Mouse (Mus musculus) kidney, postnatal 14 days (tissue): ENCODE results near the gene Ube2e1.
"Not testable (repeated sequence)": the region's sequence is repeated elsewhere in the genome, so short reads cannot be mapped to it uniquely, and the experiment has no call there.

Source experiments
- DNase-seq: peaks from one replicate; pipeline ENCODE4 v3.0.0; 2022; ENCODE audit warnings: mixed read lengths

Gene Ube2e1

GRCm38 (mm10) chr14:18240132-18240531 lies 91.5 kb downstream of the Ube2e1 start:
- DNase-seq = no peak

GRCm38 (mm10) chr14:18238750-18239731 lies 92.6 kb downstream of the Ube2e1 start, which contains the start of gene Nr1d2:
TSS of gene Nr1d2 (minus strand) at chr14:18239127.
- peak; percentile 99 for DNase-seq

- peak; percentile 99 for DNase-seq
Observed at GRCm38 (mm10) chr14:18238131-18238749, 93.4 kb downstream of the Ube2e1 start.

- DNase-seq = no peak
Observed at GRCm38 (mm10) chr14:18237381-18237780, 94.3 kb downstream of the Ube2e1 start.

DNA sequence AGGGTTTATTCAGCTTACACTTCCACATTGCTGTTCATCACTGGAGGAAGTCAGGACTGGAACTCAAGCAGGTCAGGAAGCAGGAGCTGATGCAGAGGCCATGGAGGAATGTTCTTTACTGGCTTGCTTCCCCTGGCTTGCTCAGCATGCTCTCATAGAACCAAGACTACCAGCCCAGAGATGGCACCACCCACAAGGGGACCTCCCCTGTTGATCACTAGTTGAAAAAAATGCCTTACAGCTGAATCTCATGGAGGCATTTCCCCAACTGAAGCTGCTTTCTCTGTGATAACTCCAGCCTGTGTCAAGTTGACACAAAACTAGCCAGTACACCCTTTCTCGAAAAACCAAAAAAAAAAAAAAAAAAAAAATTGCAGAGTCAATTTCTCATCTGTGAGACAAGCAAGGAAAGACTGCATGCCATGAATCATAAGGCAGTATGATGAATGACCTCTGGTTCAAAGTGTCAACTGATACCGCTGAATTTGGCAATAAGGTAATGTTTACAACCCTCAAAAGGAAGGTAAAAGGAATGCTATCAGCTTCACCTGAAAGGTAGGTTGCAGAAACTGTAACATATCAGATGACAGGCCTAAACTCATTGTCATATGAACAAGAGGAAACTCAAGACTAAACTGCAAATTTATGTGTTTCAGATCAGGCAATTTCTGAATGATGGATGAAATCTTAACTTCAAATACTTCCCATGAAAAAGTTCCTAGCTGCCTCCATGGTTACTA lies 95.0 kb downstream of the Ube2e1 start:
- not testable (repeated sequence) for DNase-seq

- no peak for DNase-seq
Observed at GRCm38 (mm10) chr14:18233981-18234960, 97.4 kb downstream of the Ube2e1 start.

GRCm38 (mm10) chr14:18233076-18233475 lies 98.6 kb downstream of the Ube2e1 start:
- no peak for DNase-seq
